Mouse (Mus musculus) neural tube, embryonic 14.5 days (tissue): ENCODE measurements around the gene Mindy2. TPM values are rescaled to one million over a fixed set of nuclear protein-coding genes. Genes with fewer than 3 reads are reported as not detected.
"Not testable (repeated sequence)": the region's sequence is repeated elsewhere in the genome, so short reads cannot be mapped to it uniquely, and the experiment has no call there.

Source experiments
- ATAC-seq: fragments of 200-750 bp; cut with Nextera tagmentation; 2 replicates; pipeline ENCODE4 v1.8.0; 2017; ENCODE audit warnings: low read depth, mild to moderate bottlenecking, moderate TSS enrichment, moderate library complexity
- H3K27ac ChIP-seq: fragments of 300-500 bp; sonication (generic); 2 replicates; pipeline ENCODE4 v1.5.1; 2014; ENCODE audit warnings: low read depth, mild to moderate bottlenecking, control low read depth, low read length, moderate library complexity, mixed read lengths
- H3K27me3 ChIP-seq: fragments of 300-500 bp; sonication (generic); 2 replicates; pipeline ENCODE4 v1.6.1; 2014; ENCODE audit warnings: low read length; ENCODE audit not compliant: control insufficient read depth, insufficient read depth
- H3K36me3 ChIP-seq: fragments of 300-500 bp; sonication (generic); 2 replicates; pipeline ENCODE4 v1.6.1; 2014; ENCODE audit warnings: low read length, mixed read lengths; ENCODE audit not compliant: control insufficient read depth, insufficient read depth
- H3K4me1 ChIP-seq: fragments of 300-500 bp; sonication (generic); 2 replicates; pipeline ENCODE4 v1.6.1; 2014; ENCODE audit warnings: low read length; ENCODE audit not compliant: control insufficient read depth, insufficient read depth
- H3K4me2 ChIP-seq: fragments of 300-500 bp; sonication (generic); 2 replicates; pipeline ENCODE4 v1.6.1; 2014; ENCODE audit warnings: mild to moderate bottlenecking, low read depth, low read length, control low read depth
- H3K4me3 ChIP-seq: fragments of 300-500 bp; sonication (generic); 2 replicates; pipeline ENCODE4 v1.5.1; 2014; ENCODE audit warnings: low read depth, low read length, control low read depth, mixed read lengths
- H3K9ac ChIP-seq: fragments of 300-500 bp; sonication (generic); replicated peaks from 2 replicates; pipeline ENCODE4 v1.6.1; 2014; ENCODE audit warnings: low read depth, mild to moderate bottlenecking, control low read depth, low read length, mixed read lengths
- H3K9me3 ChIP-seq: fragments of 300-500 bp; sonication (generic); 2 replicates; pipeline ENCODE4 v1.6.1; 2016; ENCODE audit warnings: low read length; ENCODE audit not compliant: control insufficient read depth
- WGBS: fragments of 180-500 bp; shearing (Covaris S2); extraction: QIAGEN DNeasy Blood & Tissue Kit; methylation state at CpG from one replicate; pipeline ENCODE4 v1.1.7; 2014; 5-methylcytosine and 5-hydroxymethylcytosine counted together
- polyA plus RNA-seq: library from polyadenylated mRNA; unstranded; fragments of >200 nt; fragmentation: Nextera tagmentation; extraction: Ambion mirVana; gene quantifications from 2 replicates; pipeline ENCODE4 v1.2.1, GENCODE M21; 2014

The Mindy2 gene
- polyA plus RNA-seq, 1 experiment from 2014 or later = 20.4 TPM

GRCm38 (mm10) chr9:70578123-70578522, 78.9 kb downstream of the Mindy2 start:
- Histone ChIP-seq H3K4me1 (no peaks in the 10 kb centered on the region), H3K36me3 (peaks cover 36% of the 10 kb centered on the region), H3K4me2 (no peak overlapping the region), H3K4me3 (no peak overlapping the region), H3K9ac (no peak overlapping the region), H3K27ac (no peak overlapping the region), H3K9me3 (no peaks in the 10 kb centered on the region), H3K27me3 (no peaks in the 10 kb centered on the region)
- ATAC-seq = no peak
- whole genome bisulfite sequencing = 92% methylated on average over 2 of the region's 2 CpGs

- Histone ChIP-seq H3K27ac (no peak overlapping the region), H3K4me1 (no peaks in the 10 kb centered on the region), H3K4me2 (no peak overlapping the region), H3K27me3 (no peaks in the 10 kb centered on the region), H3K4me3 (no peak overlapping the region), H3K9me3 (no peaks in the 10 kb centered on the region), H3K9ac (no peak overlapping the region), H3K36me3 (peaks cover 15% of the 10 kb centered on the region)
- WGBS = 97% methylated on average over 8 of the region's 8 CpGs
- ATAC-seq = no peak
Measured at GRCm38 (mm10) chr9:70570351-70570750, 86.6 kb downstream of the Mindy2 start.

GRCm38 (mm10) chr9:70567651-70568050, 89.3 kb downstream of the Mindy2 start:
- ATAC-seq = no peak
- Histone ChIP-seq H3K9ac (no peak overlapping the region), H3K27ac (no peak overlapping the region), H3K36me3 (no peaks in the 10 kb centered on the region; the same call in 1 of the 2 replicates), H3K4me1 (no peaks in the 10 kb centered on the region), H3K4me2 (no peak overlapping the region), H3K9me3 (no peaks in the 10 kb centered on the region), H3K27me3 (no peaks in the 10 kb centered on the region), H3K4me3 (no peak overlapping the region)
- WGBS = 85% methylated on average over 5 of the region's 5 CpGs

GRCm38 (mm10) chr9:70562825-70563224, 94.1 kb downstream of the Mindy2 start:
- Histone ChIP-seq H3K9me3 (no peaks in the 10 kb centered on the region), H3K36me3 (peaks cover 3% of the 10 kb centered on the region), H3K27ac (no peak overlapping the region), H3K4me1 (no peaks in the 10 kb centered on the region), H3K27me3 (no peaks in the 10 kb centered on the region), H3K4me2 (no peak overlapping the region), H3K9ac (no peak overlapping the region), H3K4me3 (no peak overlapping the region)
- 97% methylated on average over 3 of the region's 3 CpGs for WGBS
- ATAC-seq = no peak

- Histone ChIP-seq H3K27me3 (no peaks in the 10 kb centered on the region), H3K4me1 (no peaks in the 10 kb centered on the region), H3K4me3 (no peak overlapping the region), H3K4me2 (no peak overlapping the region), H3K36me3 (peaks cover 8% of the 10 kb centered on the region; the same call in 1 of the 2 replicates), H3K9ac (no peak overlapping the region), H3K27ac (no peak overlapping the region), H3K9me3 (no peaks in the 10 kb centered on the region)
- no peak for ATAC-seq
- 92% methylated on average over 5 of the region's 5 CpGs for WGBS
Measured at GRCm38 (mm10) chr9:70556796-70557195, 100.2 kb downstream of the Mindy2 start.

- Histone ChIP-seq H3K36me3 (peaks cover 6% of the 10 kb centered on the region; the same call in 1 of the 2 replicates), H3K4me1 (no peaks in the 10 kb centered on the region), H3K9me3 (no peaks in the 10 kb centered on the region), H3K4me2 (no peak overlapping the region), H3K27ac (no peak overlapping the region), H3K4me3 (no peak overlapping the region), H3K9ac (no peak overlapping the region), H3K27me3 (no peaks in the 10 kb centered on the region)
- ATAC-seq = no peak
Measured at GRCm38 (mm10) chr9:70555431-70555830, 101.5 kb downstream of the Mindy2 start.

GRCm38 (mm10) chr9:70552233-70552632, 104.7 kb downstream of the Mindy2 start:
- not testable (repeated sequence) for ATAC-seq

GRCm38 (mm10) chr9:70551524-70551923, 105.5 kb downstream of the Mindy2 start:
- peaks cover 6% of the 10 kb centered on the region; the same call in 1 of the 2 replicates for H3K36me3 ChIP-seq
- no peak overlapping the region for H3K4me2 ChIP-seq
- no peaks in the 10 kb centered on the region for H3K9me3 ChIP-seq
- WGBS = 93% methylated on average over 1 of the region's 1 CpGs
- no peak overlapping the region for H3K9ac ChIP-seq
- ATAC-seq = no peak
- 0 out of 2 replicates have a peak, but pooled peaks cover 4% of the 10 kb centered on the region for H3K4me1 ChIP-seq
- no peak overlapping the region for H3K4me3 ChIP-seq
- H3K27ac ChIP-seq = no peak overlapping the region
- no peaks in the 10 kb centered on the region for H3K27me3 ChIP-seq

More at GRCm38 (mm10) chr9:70552233-70552632, 104.7 kb downstream of the Mindy2 start:
- not testable (repeated sequence) for H3K9ac ChIP-seq, H3K36me3 ChIP-seq, H3K4me2 ChIP-seq, H3K4me3 ChIP-seq, H3K4me1 ChIP-seq, H3K27ac ChIP-seq, H3K9me3 ChIP-seq, H3K27me3 ChIP-seq
- WGBS = 97% methylated on average over 2 of the region's 2 CpGs
